Mouse (Mus musculus): ENCODE data around the gene G3bp1. TPM values are rescaled to one million over a fixed set of nuclear protein-coding genes. Genes with fewer than 3 reads are reported as not detected.

The G3bp1 gene
- total RNA-seq (2012; rRNA removed): 145 and 182 TPM in 2 replicates
- 183 and 188 TPM in 2 replicates for total RNA-seq (2014; rRNA removed)
- polyA plus RNA-seq (2012; ENCODE audit: insufficient read length, low read depth): 202 and 233 TPM in 2 replicates

- Histone ChIP-seq H3K79me2 (replicated peaks; ENCODE audit: control insufficient read depth, extremely low read depth, insufficient read depth, poor library complexity, severe bottlenecking) (peaks cover 46% of the 10 kb centered on the region), H3K4me1 (ENCODE audit: control insufficient read depth in 1 of 2, insufficient read depth in 2 of 2) (peaks cover 7 to 27% of the 10 kb centered on the region in 2 experiments), H3K4me2 (ENCODE audit: insufficient read depth, low read depth, poor library complexity, severe bottlenecking) (peak within 1 kb of the TSS; percentile 73), H3K27me3 (replicated peaks) (no peaks in the 10 kb centered on the region), H3K9me3 (replicated peaks; ENCODE audit: low read length) (no peaks in the 10 kb centered on the region), H3K9ac (ENCODE audit: insufficient read depth, low read depth) (peak within 1 kb of the TSS; percentile 89), H3K27ac (ENCODE audit: insufficient read depth, low read depth) (peak within 1 kb of the TSS; percentile 80), H3K4me3 (replicated peaks in 1 of 3; ENCODE audit: low read depth in 2 of 3, low read length in 2 of 3, poor library complexity in 1 of 3) (peak within 1 kb of the TSS; percentile 91 to 100 (median 93)), H3K36me3 (replicated peaks in 1 of 2; ENCODE audit: control insufficient read depth in 1 of 2, insufficient read depth in 1 of 2, low read length in 1 of 2) (peaks cover 4 to 25% of the 10 kb centered on the region in 2 experiments)
- in situ Hi-C loops (cut with MboI; ENCODE audit: low pct_ligation_motif_present, low pct_unique_long_range_greater_than_20kb, low sequenced_read_pairs): no loop called here
- dilution Hi-C loops (cut with MboI; ENCODE audit: extremely low pct_ligation_motif_present, extremely low pct_unique_long_range_greater_than_20kb, low sequenced_read_pairs): no loop called here
- peak; percentile 100 for DNase-seq (ENCODE audit: extremely low read depth)
- TF ChIP-seq USF1 (IDR thresholded peaks at IDR 0.05; ENCODE audit: low read depth, low read length): no peak
- TF ChIP-seq ETS1 (conservative IDR thresholded peaks at IDR 0.05; ENCODE audit: low read depth, low read length): no peak; the same call in 1 of the 2 replicates
- TF ChIP-seq KAT2A (IDR thresholded peaks at IDR 0.05; ENCODE audit: insufficient replicate concordance, low read length): peak; percentile 81; the same call in 1 of the 2 replicates
- TF ChIP-seq ZC3H11A (IDR thresholded peaks at IDR 0.05; ENCODE audit: low read depth, low read length): no peak
- no peak for TF ChIP-seq USF2 (conservative IDR thresholded peaks at IDR 0.05; ENCODE audit: low read depth, low read length)
- peak; percentile 71 for TF ChIP-seq IRF4 (IDR thresholded peaks at IDR 0.05; ENCODE audit: low read depth, low read length)
- TF ChIP-seq ZKSCAN1 (IDR thresholded peaks at IDR 0.05; ENCODE audit: borderline replicate concordance, low read depth, low read length): no peak
- peak; percentile 96 for TF ChIP-seq TBP (conservative IDR thresholded peaks at IDR 0.05; ENCODE audit: low read depth, low read length)
- TF ChIP-seq SMC3 (IDR thresholded peaks at IDR 0.05; ENCODE audit: low read depth, low read length): no peak
- TF ChIP-seq HCFC1 (IDR thresholded peaks at IDR 0.05; ENCODE audit: low read depth, low read length): peak; percentile 81
- TF ChIP-seq POLR2AphosphoS2 (IDR thresholded peaks at IDR 0.05; ENCODE audit: low read depth, low read length): peak; percentile 87; the same call in 1 of the 2 replicates
- no peak; the same call in 1 of the 2 replicates for TF ChIP-seq UBTF (IDR thresholded peaks at IDR 0.05; ENCODE audit: low read depth, low read length)
- TF ChIP-seq MAZ (IDR thresholded peaks at IDR 0.05; ENCODE audit: low read depth, low read length): peak; percentile 79; the same call in 1 of the 2 replicates
- peak; percentile 13 for TF ChIP-seq JUND (conservative IDR thresholded peaks at IDR 0.05; ENCODE audit: low read depth, low read length)
- no peak for TF ChIP-seq GABPA (IDR thresholded peaks at IDR 0.05; ENCODE audit: insufficient replicate concordance, low read depth, low read length)
- 0 out of 2 replicates have a peak, but pooled peaks have one; percentile 47 for TF ChIP-seq CHD1 (IDR thresholded peaks at IDR 0.05; ENCODE audit: low read depth, low read length)
- TF ChIP-seq EP300 (IDR thresholded peaks at IDR 0.05; ENCODE audit: low read length): no peak; the same call in 1 of the 2 replicates
- TF ChIP-seq NELFE (IDR thresholded peaks at IDR 0.05; ENCODE audit: low read depth, low read length): peak; percentile 98
- peak; percentile 88 for TF ChIP-seq BHLHE40 (IDR thresholded peaks at IDR 0.05; ENCODE audit: low read depth, low read length)
- peak; percentile 95 for TF ChIP-seq MXI1 (IDR thresholded peaks at IDR 0.05; ENCODE audit: low read depth, low read length)
- TF ChIP-seq ZMIZ1 (IDR thresholded peaks at IDR 0.05; ENCODE audit: low read depth, low read length): peak; percentile 97
- no peak; the same call in none of the 2 replicates for TF ChIP-seq ZNF384 (IDR thresholded peaks at IDR 0.05; ENCODE audit: low read depth, low read length)
- TF ChIP-seq CHD2 (IDR thresholded peaks at IDR 0.05; ENCODE audit: low read length): peak; percentile 99
- TF ChIP-seq MEF2A (IDR thresholded peaks at IDR 0.05; ENCODE audit: borderline replicate concordance, low read depth, low read length): peak; percentile 30; the same call in 1 of the 2 replicates
- no peak for TF ChIP-seq PAX5 (IDR thresholded peaks at IDR 0.05; ENCODE audit: low read length)
- peak; percentile 84 for TF ChIP-seq TCF12 (IDR thresholded peaks at IDR 0.05; ENCODE audit: low read depth, low read length)
- TF ChIP-seq MAFK (IDR thresholded peaks at IDR 0.05; ENCODE audit: insufficient replicate concordance, low read length): peak; percentile 89
- peak; percentile 94 for TF ChIP-seq POLR2A (IDR thresholded peaks at IDR 0.05; ENCODE audit: low read depth, low read length)
- TF ChIP-seq CTCF (conservative IDR thresholded peaks at IDR 0.05 in 1 of 2, IDR thresholded peaks at IDR 0.05 in 1 of 2; ENCODE audit: low read depth in 2 of 2, low read length in 2 of 2): peak in 1 of 2 experiments; percentile 27; a peak in 2 of 4 replicates
- no peak; the same call in none of the 2 replicates for TF ChIP-seq RCOR1 (conservative IDR thresholded peaks at IDR 0.05; ENCODE audit: low read depth, low read length)
- TF ChIP-seq ELF1 (IDR thresholded peaks at IDR 0.05; ENCODE audit: low read depth, low read length): peak; percentile 89
- peak; percentile 4; the same call in 1 of the 2 replicates for TF ChIP-seq JUN (IDR thresholded peaks at IDR 0.05; ENCODE audit: insufficient read depth, low read depth, low read length)
- peak; percentile 63 for TF ChIP-seq NRF1 (IDR thresholded peaks at IDR 0.05; ENCODE audit: low read depth, low read length)
- peak; percentile 91 for TF ChIP-seq MAX (IDR thresholded peaks at IDR 0.05; ENCODE audit: low read length)
- TF ChIP-seq RAD21 (IDR thresholded peaks at IDR 0.05; ENCODE audit: low read depth, low read length): peak; percentile 14
- TF ChIP-seq MYC (IDR thresholded peaks at IDR 0.05; ENCODE audit: low read depth, low read length): peak; percentile 88
- peak; percentile 90 for TF ChIP-seq SIN3A (IDR thresholded peaks at IDR 0.05; ENCODE audit: low read length)
Measured at GRCm38 (mm10) chr11:55469048-55469843, at the start of gene G3bp1. Gene G3bp1 (plus strand): TSS chr11:55469685.
